Mouse (Mus musculus): Measurements from ENCODE around the gene Tmcc2.
A peak's percentile ranks its signal among the peaks of the same experiment; 100 is the strongest.

DNA sequence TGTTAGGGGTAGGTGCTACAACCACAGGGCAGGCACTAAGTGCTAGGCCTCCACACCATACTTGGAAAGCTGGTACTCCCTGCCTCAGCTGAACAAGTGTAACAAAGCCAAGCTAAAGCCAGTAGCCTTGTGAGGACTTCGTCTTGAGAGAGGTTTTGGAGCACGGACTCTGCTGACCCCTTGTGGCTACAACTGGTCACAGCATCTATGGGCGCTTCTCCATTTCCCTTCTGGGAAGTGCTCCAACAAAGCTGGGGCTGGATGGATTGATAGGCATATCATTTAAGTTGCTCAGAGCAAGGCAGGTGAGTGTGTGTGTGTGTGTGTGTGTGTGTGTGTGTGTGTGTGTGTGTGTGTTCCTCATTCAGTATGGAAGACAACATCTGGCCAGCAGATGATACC, 35.2 kb downstream of the Tmcc2 start:
- peak; percentile 99 for TF ChIP-seq SMC3 (IDR thresholded peaks at IDR 0.05; ENCODE audit: low read depth, low read length)
- no peak for TF ChIP-seq KAT2A (IDR thresholded peaks at IDR 0.05; ENCODE audit: insufficient replicate concordance, low read length)

Measured in CH12.LX (cell line).